Comparison of ENCODE assay signal across 21 mouse cellular contexts in genomic region chr16:73483214-73483856, GRCm38 (mm10).
A peak's percentile ranks its signal among the peaks of the same experiment; 100 is the strongest.
DNase-seq lines count a peak whose midpoint lies in the region; ATAC-seq and TF ChIP-seq lines count a peak whose summit lies in the region.
"Had no signal": no experiment of that assay in that cellular context is flagged by ENCODE, and none has a peak within 500 bp of the region (broad histone marks: within the 10 kb centered on the region; RNA-seq: fewer than 3 reads in every experiment).

No protein-coding gene starts in this region.

- ATAC-seq in frontal cortex, adult (ENCODE audit: low TSS enrichment) = peak; percentile 76
- peak; percentile 67 for ATAC-seq in embryonic facial prominence, embryonic 14.5 days (ENCODE audit: low read depth)
- ATAC-seq: forebrain, embryonic 14.5 days; intestine, embryonic 15.5 days had no signal

- no peak overlapping the region for H3K4me3 ChIP-seq in embryonic facial prominence, embryonic 14.5 days (ENCODE audit: low read depth, low read length)
- no peak overlapping the region for H3K4me3 ChIP-seq in myocyte
- H3K4me3 ChIP-seq in layer of hippocampus, adult 2 months = no peak overlapping the region
- H3K4me3 ChIP-seq: forebrain, embryonic 10.5 days; hindbrain, embryonic 10.5 days; intestine, embryonic 15.5 days had no signal

- no peak overlapping the region for H3ac ChIP-seq in myocyte (ENCODE audit: control insufficient read depth, insufficient read length)

- TF ChIP-seq POLR2A in myocyte (IDR thresholded peaks at IDR 0.05; ENCODE audit: insufficient read length, low read depth) = no peak

- no peaks in the 10 kb centered on the region for H3K9me3 ChIP-seq in embryonic facial prominence, embryonic 14.5 days (ENCODE audit: control insufficient read depth, low read length)
- H3K9me3 ChIP-seq: forebrain, embryonic 10.5 days; hindbrain, embryonic 10.5 days; intestine, embryonic 15.5 days had no signal

- 35% methylated on average over 2 of the region's 2 CpGs for WGBS in embryonic facial prominence, embryonic 14.5 days

- no peak for DNase-seq in frontal cortex, postnatal 10 days (ENCODE audit: low spot score in 2 of 2)
- DNase-seq in 416B (ENCODE audit: low read depth) = peak; percentile 6
- DNase-seq in embryonic facial prominence, embryonic 14.5 days (ENCODE audit: low spot score) = peak; percentile 61
- DNase-seq in layer of hippocampus, adult 2 months (ENCODE audit: low spot score in 2 of 2) = no peak
- no peak for DNase-seq in heart, postnatal 14 days
- DNase-seq: adrenal gland, adult 8-10 months; adrenal gland, postnatal 36 days; cerebellum, adult 18-20 months; cerebellum, adult 9-11 months; cerebellum, postnatal 36 days; gastrocnemius, postnatal 36 days; heart, adult 11 months; kidney, adult 18-20 months had no signal

- no peak for TF ChIP-seq CTCF in layer of hippocampus, adult 2 months (conservative IDR thresholded peaks at IDR 0.05)

- no peak overlapping the region for H3K9ac ChIP-seq in embryonic facial prominence, embryonic 14.5 days (ENCODE audit: low read depth, low read length)
- H3K9ac ChIP-seq: hindbrain, embryonic 14.5 days; intestine, embryonic 15.5 days had no signal

- no peak overlapping the region for H3K4me2 ChIP-seq in embryonic facial prominence, embryonic 14.5 days (ENCODE audit: low read depth, low read length)
- peak overlapping the region; percentile 24 for H3K4me2 ChIP-seq in myocyte (ENCODE audit: low read depth)
- H3K4me2 ChIP-seq: hindbrain, embryonic 14.5 days; intestine, embryonic 15.5 days had no signal

- no peaks in the 10 kb centered on the region for H3K36me3 ChIP-seq in embryonic facial prominence, embryonic 14.5 days (ENCODE audit: control insufficient read depth, insufficient read depth, low read length)
- no peaks in the 10 kb centered on the region for H3K36me3 ChIP-seq in myocyte (ENCODE audit: control insufficient read depth, insufficient read depth)
- H3K36me3 ChIP-seq: forebrain, embryonic 10.5 days; hindbrain, embryonic 10.5 days; intestine, embryonic 15.5 days had no signal

- no peaks in the 10 kb centered on the region for H3K27me3 ChIP-seq in embryonic facial prominence, embryonic 14.5 days (replicated peaks; ENCODE audit: control insufficient read depth, insufficient read depth, low read length)
- H3K27me3 ChIP-seq in myocyte (ENCODE audit: control insufficient read depth, insufficient read depth, insufficient read length) = no peaks in the 10 kb centered on the region
- H3K27me3 ChIP-seq: CH12.LX; intestine, embryonic 15.5 days had no signal

- no peaks in the 10 kb centered on the region for H3K79me2 ChIP-seq in myocyte (ENCODE audit: control insufficient read depth, insufficient read depth)

- H3K27ac ChIP-seq in embryonic facial prominence, embryonic 14.5 days (replicated peaks; ENCODE audit: low read depth, low read length) = peak overlapping the region; percentile 21; the same call in 1 of the 2 replicates
- no peak overlapping the region for H3K27ac ChIP-seq in layer of hippocampus, adult 2 months
- H3K27ac ChIP-seq: forebrain, embryonic 10.5 days; hindbrain, embryonic 10.5 days; hindbrain, embryonic 14.5 days; intestine, embryonic 15.5 days had no signal

- H3K4me1 ChIP-seq in embryonic facial prominence, embryonic 14.5 days (ENCODE audit: control insufficient read depth, insufficient read depth, low read length) = peaks cover 8% of the 10 kb centered on the region; the same call in 1 of the 2 replicates
- H3K4me1 ChIP-seq: forebrain, embryonic 10.5 days; hindbrain, embryonic 10.5 days; intestine, embryonic 15.5 days had no signal

- intact Hi-C loops in heart, postnatal 14 days (cut with DNase I) = loop anchor here (10.0 kb wide), 1 partner anchor 119 kb away; no protein-coding TSS in a partner anchor

TF ChIP-seq in myocyte, 11 proteins besides CTCF, POLR2A, EP300 and RAD21:
- TF ChIP-seq USF1 (IDR thresholded peaks at IDR 0.05; ENCODE audit: low read depth) = no peak
- TF ChIP-seq E2F4 (IDR thresholded peaks at IDR 0.05; ENCODE audit: insufficient read depth) = no peak
- TF ChIP-seq MYOG (IDR thresholded peaks at IDR 0.05; ENCODE audit: control insufficient read depth in 1 of 3, insufficient read depth in 1 of 3, insufficient read length in 2 of 3, low read depth in 2 of 3) = no peak
- no peak for TF ChIP-seq SRF (IDR thresholded peaks at IDR 0.05; ENCODE audit: control insufficient read depth, insufficient read length, low read depth)
- no peak for TF ChIP-seq TCF3 (IDR thresholded peaks at IDR 0.05; ENCODE audit: insufficient read length, low read depth)
- no peak for TF ChIP-seq CEBPB (IDR thresholded peaks at IDR 0.05; ENCODE audit: insufficient read depth, poor library complexity, severe bottlenecking)
- TF ChIP-seq REST (IDR thresholded peaks at IDR 0.05; ENCODE audit: insufficient read depth, insufficient read length) = no peak
- no peak for TF ChIP-seq POLR2AphosphoS2 (IDR thresholded peaks at IDR 0.05; ENCODE audit: insufficient read length, low read depth)
- TF ChIP-seq MAX (IDR thresholded peaks at IDR 0.05; ENCODE audit: low read depth) = no peak

Comparison
In these comparisons a context has a peak if more than half of its experiments do, and no peak if none do; other contexts are left out.
1. DNase-seq: peak in 416B (single experiment) and embryonic facial prominence, embryonic 14.5 days (single experiment); none in frontal cortex, postnatal 10 days (0 of 2), layer of hippocampus, adult 2 months (0 of 2) and heart, postnatal 14 days (0 of 2).